Mouse (Mus musculus): ENCODE results near the gene Poll. TPM values are rescaled to one million over a fixed set of nuclear protein-coding genes. Genes with fewer than 3 reads are reported as not detected.

The Poll gene
- polyA plus RNA-seq, 1 experiment from 2014 or later = 12.5 TPM

DNA sequence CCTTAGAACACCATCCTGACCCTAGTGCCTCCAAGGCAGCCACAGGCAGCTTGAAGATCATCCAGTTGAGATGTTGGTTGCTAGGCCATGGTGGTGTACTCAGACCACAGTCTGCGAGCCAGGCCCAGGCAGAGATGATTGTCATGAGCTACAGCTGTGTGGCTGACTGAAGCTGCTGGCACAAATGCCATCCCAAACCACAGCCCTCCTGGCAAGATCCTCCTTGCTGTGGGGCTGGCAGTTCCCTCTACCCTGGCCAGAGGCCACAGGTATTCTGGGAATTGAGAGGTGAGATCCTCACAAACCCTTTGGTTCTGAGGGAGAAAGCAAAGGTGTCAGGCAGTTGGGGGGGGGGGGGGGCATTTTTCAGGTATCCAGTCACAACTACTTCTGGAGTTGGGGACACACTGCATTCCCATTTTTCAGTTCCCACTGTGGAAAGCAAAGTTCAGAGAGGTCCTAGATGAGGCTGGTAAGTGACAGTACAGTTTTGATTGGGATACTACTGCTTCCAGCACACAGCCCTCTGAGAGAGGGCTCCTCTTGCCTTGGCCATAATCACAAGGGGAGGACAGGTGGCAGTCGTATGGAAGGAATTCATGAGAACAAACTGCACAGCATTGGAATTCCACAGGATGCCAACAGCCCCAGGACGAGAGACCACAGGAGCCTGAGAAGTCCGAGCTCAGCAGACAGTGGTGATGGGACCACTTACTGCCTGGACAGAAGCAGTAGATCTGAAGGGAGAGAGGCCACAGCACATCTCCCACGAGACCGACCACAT, 27.4 kb upstream of the Poll start:
- WGBS = 80% methylated on average over 6 of the region's 6 CpGs
- Histone ChIP-seq H3K4me3 (replicated peaks; ENCODE audit: low read depth, low read length) (no peak overlapping the region), H3K9ac (ENCODE audit: low read depth, low read length) (no peak overlapping the region), H3K27ac (no peak overlapping the region), H3K27me3 (ENCODE audit: insufficient read depth, low read length) (no peaks in the 10 kb centered on the region), H3K9me3 (replicated peaks; ENCODE audit: low read length) (no peaks in the 10 kb centered on the region), H3K36me3 (ENCODE audit: insufficient read depth, low read length) (no peaks in the 10 kb centered on the region), H3K4me1 (replicated peaks; ENCODE audit: insufficient read depth, low read length) (no peaks in the 10 kb centered on the region; the same call in 1 of the 2 replicates), H3K4me2 (ENCODE audit: low read length) (no peak overlapping the region)
- ATAC-seq (replicated peaks; ENCODE audit: low FRiP score, low read depth) (no peak), DNase-seq (ENCODE audit: low spot score) (no peak)
- no peak for TF ChIP-seq CTCF (IDR thresholded peaks at IDR 0.05; ENCODE audit: low read depth)

DNA sequence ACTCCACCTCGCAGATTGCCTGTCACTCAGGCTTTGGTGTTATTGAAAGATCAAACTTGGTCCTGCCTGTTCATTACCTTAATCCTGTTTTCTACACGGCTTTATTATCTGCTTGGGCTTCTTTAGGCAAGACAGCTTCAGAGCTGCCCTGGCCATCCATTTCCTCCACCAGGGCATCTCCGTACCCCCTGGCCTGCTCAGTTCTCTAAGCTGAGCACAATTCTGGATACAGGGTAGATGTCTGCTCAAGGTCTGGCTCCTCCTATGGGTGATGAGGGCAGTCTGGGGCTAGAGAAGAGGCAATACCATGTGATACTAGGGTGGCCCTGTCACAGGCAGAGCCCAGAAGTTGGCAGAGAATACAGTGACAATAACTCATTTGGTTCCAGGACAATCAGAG, 26.5 kb upstream of the Poll start:
- DNase-seq (ENCODE audit: low spot score) (no peak), ATAC-seq (replicated peaks; ENCODE audit: low FRiP score, low read depth) (no peak)
- TF ChIP-seq CTCF (IDR thresholded peaks at IDR 0.05; ENCODE audit: low read depth) = no peak
- no peak overlapping the region for H3K27ac ChIP-seq
- no peak overlapping the region for H3K4me2 ChIP-seq (ENCODE audit: low read length)
- H3K36me3 ChIP-seq (ENCODE audit: insufficient read depth, low read length) = no peaks in the 10 kb centered on the region
- no peaks in the 10 kb centered on the region for H3K27me3 ChIP-seq (ENCODE audit: insufficient read depth, low read length)
- 0 out of 2 replicates have a peak, but pooled peaks cover 4% of the 10 kb centered on the region for H3K4me1 ChIP-seq (replicated peaks; ENCODE audit: insufficient read depth, low read length)
- 66% methylated on average over 3 of the region's 3 CpGs for WGBS
- H3K9me3 ChIP-seq (replicated peaks; ENCODE audit: low read length) = no peaks in the 10 kb centered on the region
- no peak overlapping the region for H3K4me3 ChIP-seq (replicated peaks; ENCODE audit: low read depth, low read length)
- no peak overlapping the region for H3K9ac ChIP-seq (ENCODE audit: low read depth, low read length)

DNA sequence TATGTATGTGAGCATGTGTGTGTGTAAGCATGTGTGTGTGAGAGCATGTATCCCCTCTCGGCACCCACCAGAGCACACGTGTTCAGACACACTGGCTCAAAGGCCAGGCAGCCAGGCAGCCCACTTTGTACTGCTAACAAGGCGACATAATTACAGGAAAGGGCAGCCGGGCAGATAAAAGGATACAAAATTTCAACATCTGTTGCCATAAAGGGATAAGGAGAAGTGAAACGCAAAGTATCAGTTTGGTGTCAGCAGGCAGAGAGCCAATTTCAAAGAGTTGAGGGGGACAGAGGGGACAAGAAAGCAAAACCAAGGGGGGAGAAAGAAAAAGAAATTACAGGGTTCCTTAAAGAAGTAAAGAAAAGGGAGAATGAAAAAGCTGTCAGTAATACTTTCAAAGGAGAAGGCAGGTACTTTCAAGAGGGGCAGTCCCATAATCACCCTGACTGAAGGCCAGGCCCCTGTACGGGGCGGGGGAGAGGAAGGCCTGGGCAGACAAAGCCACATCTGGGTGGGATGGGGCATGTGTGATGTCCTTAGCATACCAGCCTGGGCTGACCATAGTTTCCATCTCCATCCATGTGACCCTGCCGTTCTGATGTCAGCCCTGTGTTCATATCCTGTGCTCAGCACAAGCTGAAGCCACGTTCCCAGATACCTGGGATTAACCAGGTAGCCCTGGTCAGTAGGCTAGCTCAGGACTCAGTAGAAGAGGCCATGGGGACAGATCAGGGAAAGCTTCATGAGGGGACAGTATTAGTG, 24.7 kb upstream of the Poll start:
- no peak for ATAC-seq (replicated peaks; ENCODE audit: low FRiP score, low read depth)

DNA sequence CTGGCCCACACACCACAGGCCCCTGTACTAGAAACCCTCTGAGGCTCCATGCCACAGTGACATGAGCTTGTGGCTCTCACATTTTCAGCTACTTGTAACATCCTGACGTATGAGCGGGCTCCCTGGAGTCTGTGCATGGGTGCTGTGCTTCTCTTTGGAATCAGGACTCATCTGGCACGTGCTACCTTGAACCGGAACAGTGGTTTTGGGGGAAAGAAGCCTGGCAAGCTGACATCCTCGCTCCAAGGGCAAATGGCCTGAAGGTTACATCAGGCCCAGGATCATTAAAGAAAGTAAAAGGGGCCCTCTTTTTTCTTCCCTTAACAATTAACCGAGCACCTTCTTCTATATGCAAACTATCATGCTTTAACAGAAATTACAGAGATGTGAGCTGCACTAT, 22.8 kb upstream of the Poll start:
- no peak for TF ChIP-seq CTCF (IDR thresholded peaks at IDR 0.05; ENCODE audit: low read depth)
- H3K27ac ChIP-seq = no peak overlapping the region
- no peak overlapping the region for H3K4me2 ChIP-seq (ENCODE audit: low read length)
- peaks cover 14% of the 10 kb centered on the region; the same call in 1 of the 2 replicates for H3K36me3 ChIP-seq (ENCODE audit: insufficient read depth, low read length)
- H3K9me3 ChIP-seq (replicated peaks; ENCODE audit: low read length) = no peaks in the 10 kb centered on the region
- DNase-seq (ENCODE audit: low spot score) (no peak), ATAC-seq (replicated peaks; ENCODE audit: low FRiP score, low read depth) (no peak)
- H3K27me3 ChIP-seq (ENCODE audit: insufficient read depth, low read length) = no peaks in the 10 kb centered on the region
- 0 out of 2 replicates have a peak, but pooled peaks cover 4% of the 10 kb centered on the region for H3K4me1 ChIP-seq (replicated peaks; ENCODE audit: insufficient read depth, low read length)
- H3K9ac ChIP-seq (ENCODE audit: low read depth, low read length) = no peak overlapping the region
- no peak overlapping the region for H3K4me3 ChIP-seq (replicated peaks; ENCODE audit: low read depth, low read length)
- WGBS = 75% methylated on average over 6 of the region's 6 CpGs

More for the DNA sequence above, 24.7 kb upstream of the Poll start:
- no peaks in the 10 kb centered on the region for H3K27me3 ChIP-seq (ENCODE audit: insufficient read depth, low read length)
- no peak for DNase-seq (ENCODE audit: low spot score)
- no peak overlapping the region for H3K4me3 ChIP-seq (replicated peaks; ENCODE audit: low read depth, low read length)
- whole genome bisulfite sequencing = 62% methylated on average over 9 of the region's 9 CpGs
- TF ChIP-seq CTCF (IDR thresholded peaks at IDR 0.05; ENCODE audit: low read depth) = no peak
- 0 out of 2 replicates have a peak, but pooled peaks cover 4% of the 10 kb centered on the region for H3K4me1 ChIP-seq (replicated peaks; ENCODE audit: insufficient read depth, low read length)
- H3K9ac ChIP-seq (ENCODE audit: low read depth, low read length) = no peak overlapping the region
- no peaks in the 10 kb centered on the region for H3K36me3 ChIP-seq (ENCODE audit: insufficient read depth, low read length)
- no peak overlapping the region for H3K27ac ChIP-seq
- no peaks in the 10 kb centered on the region for H3K9me3 ChIP-seq (replicated peaks; ENCODE audit: low read length)
- no peak overlapping the region for H3K4me2 ChIP-seq (ENCODE audit: low read length)

DNA sequence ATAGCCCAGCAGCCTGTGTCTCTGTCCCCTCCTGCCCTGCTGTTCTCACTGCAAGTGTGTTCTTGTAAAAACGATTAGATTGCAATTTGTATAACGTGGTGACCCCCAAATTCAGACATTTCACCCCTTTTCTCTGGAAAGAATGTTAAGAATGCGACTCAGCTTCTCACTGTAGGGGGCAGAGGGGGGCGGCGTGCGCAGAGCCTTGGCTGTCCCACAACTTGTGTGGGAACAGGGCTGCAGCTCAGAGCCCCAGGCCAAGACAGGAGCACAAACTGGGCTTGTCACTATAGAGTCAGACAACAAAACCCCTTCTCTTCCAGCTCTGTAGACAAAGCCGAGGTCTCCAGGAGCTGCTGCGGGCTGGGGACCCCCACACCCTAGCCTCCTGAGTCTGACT, 21.8 kb upstream of the Poll start:
- H3K4me2 ChIP-seq (ENCODE audit: low read length) = no peak overlapping the region
- H3K27me3 ChIP-seq (ENCODE audit: insufficient read depth, low read length) = no peaks in the 10 kb centered on the region
- H3K9ac ChIP-seq (ENCODE audit: low read depth, low read length) = 0 out of 2 replicates have a peak overlapping the region, but pooled peaks have one; percentile 8
- DNase-seq (ENCODE audit: low spot score) (peak; percentile 40), ATAC-seq (replicated peaks; ENCODE audit: low FRiP score, low read depth) (no peak)
- H3K36me3 ChIP-seq (ENCODE audit: insufficient read depth, low read length) = peaks cover 24% of the 10 kb centered on the region
- WGBS = 43% methylated on average over 8 of the region's 8 CpGs
- no peaks in the 10 kb centered on the region for H3K9me3 ChIP-seq (replicated peaks; ENCODE audit: low read length)
- 0 out of 2 replicates have a peak, but pooled peaks cover 4% of the 10 kb centered on the region for H3K4me1 ChIP-seq (replicated peaks; ENCODE audit: insufficient read depth, low read length)
- H3K27ac ChIP-seq = 0 out of 2 replicates have a peak overlapping the region, but pooled peaks have one; percentile 5
- no peak for TF ChIP-seq CTCF (IDR thresholded peaks at IDR 0.05; ENCODE audit: low read depth)
- no peak overlapping the region for H3K4me3 ChIP-seq (replicated peaks; ENCODE audit: low read depth, low read length)

DNA sequence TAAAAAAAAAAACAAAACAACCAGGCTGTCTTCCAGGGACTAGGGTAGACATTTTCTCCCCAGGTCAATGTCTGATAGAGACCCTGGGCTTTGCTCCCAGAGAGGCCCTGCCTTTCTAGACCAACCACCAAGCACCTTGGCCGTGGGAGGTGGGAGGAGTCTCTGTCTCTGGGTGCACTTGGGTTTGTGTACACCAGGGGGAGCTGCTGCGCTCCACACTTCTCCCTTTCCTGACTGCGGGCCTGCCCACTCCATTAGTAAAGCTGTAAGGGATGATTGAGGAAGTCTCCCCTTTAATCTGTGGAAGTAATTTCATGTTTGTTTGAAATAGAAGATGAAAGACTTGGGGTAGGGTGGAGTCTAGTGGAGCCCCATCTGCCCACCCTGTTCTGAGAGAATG, 20.9 kb upstream of the Poll start:
- H3K9ac ChIP-seq (ENCODE audit: low read depth, low read length) = no peak overlapping the region
- H3K27ac ChIP-seq = no peak overlapping the region
- DNase-seq (ENCODE audit: low spot score) = peak; percentile 83
- no peak for ATAC-seq (replicated peaks; ENCODE audit: low FRiP score, low read depth)
- H3K4me2 ChIP-seq (ENCODE audit: low read length) = no peak overlapping the region
- WGBS = 49% methylated on average over 3 of the region's 3 CpGs
- peaks cover 27% of the 10 kb centered on the region for H3K36me3 ChIP-seq (ENCODE audit: insufficient read depth, low read length)
- peak; percentile 77 for TF ChIP-seq CTCF (IDR thresholded peaks at IDR 0.05; ENCODE audit: low read depth)
- peaks cover 4% of the 10 kb centered on the region; the same call in 1 of the 2 replicates for H3K4me1 ChIP-seq (replicated peaks; ENCODE audit: insufficient read depth, low read length)
- no peak overlapping the region for H3K4me3 ChIP-seq (replicated peaks; ENCODE audit: low read depth, low read length)
- H3K9me3 ChIP-seq (replicated peaks; ENCODE audit: low read length) = no peaks in the 10 kb centered on the region
- no peaks in the 10 kb centered on the region for H3K27me3 ChIP-seq (ENCODE audit: insufficient read depth, low read length)
